Mouse (Mus musculus): Measurements from ENCODE around the gene Scube2.

Scube2 gene

DNA sequence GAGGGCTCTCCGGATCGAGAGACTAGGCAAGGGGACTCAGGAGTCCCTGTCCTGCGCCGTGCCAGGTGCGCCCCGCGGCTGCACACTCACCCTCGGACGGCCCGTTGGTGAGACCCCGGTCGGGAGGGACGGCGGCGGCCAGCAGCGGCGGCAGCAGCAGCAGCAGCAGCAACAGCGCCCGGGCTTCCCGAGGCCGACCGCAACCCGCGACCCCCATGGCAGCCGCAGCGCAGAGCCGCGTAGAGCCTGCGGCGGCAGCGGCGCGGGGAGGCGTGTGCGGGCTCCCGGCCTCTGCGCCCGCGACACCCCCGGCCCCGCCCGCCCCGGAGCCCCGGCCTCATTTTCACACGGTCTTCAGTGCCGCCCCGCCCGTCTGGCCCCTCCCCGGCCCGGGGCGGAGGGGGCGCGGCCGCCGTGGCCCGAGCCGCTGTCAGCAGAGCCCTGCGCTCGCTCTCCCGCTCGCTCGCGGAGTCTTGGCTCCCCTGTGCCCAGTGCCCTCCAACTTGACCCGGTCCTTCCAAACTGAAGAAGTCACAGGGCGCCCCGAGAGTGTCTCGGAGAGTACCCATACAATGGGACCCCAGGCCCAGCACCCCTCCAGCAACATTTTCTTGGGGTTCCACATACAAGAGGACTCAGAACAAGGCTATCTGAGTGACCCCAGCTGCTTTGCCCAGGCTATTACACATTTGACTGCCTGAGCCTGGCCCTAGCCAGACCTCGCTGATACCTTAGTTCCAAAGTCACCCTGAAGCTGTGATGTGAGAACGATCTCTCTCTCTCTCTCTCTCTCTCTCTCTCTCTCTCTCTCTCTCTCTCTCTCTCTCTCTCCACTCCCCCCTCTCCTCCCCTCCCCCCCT, at the start of gene Scube2:
Gene Scube2 (minus strand): TSS at position 310 of the 860 bp plus-strand sequence.
- no peak for DNase-seq (ENCODE audit: low spot score in 2 of 2)

DNA sequence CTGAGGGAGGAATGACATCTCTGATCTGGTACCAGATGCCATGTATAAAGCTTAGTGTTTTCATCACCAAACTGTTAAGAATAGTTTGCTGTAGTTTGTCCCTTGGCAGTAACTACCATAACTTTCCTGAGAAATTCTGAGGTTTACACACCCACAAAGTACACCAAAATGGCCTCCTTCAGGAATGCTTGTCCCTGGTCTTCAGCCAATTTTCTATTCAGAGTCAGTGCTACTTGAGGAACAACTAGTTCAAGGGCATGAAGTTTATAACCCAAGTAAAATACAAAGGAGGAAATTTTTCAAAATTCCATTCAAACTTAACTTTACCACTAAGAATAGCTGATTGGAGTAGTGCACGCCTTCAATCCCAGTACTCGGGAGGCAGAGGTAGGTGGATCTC, 40.7 kb upstream of the Scube2 start:
- no peak for DNase-seq (ENCODE audit: low spot score in 2 of 2)

DNA sequence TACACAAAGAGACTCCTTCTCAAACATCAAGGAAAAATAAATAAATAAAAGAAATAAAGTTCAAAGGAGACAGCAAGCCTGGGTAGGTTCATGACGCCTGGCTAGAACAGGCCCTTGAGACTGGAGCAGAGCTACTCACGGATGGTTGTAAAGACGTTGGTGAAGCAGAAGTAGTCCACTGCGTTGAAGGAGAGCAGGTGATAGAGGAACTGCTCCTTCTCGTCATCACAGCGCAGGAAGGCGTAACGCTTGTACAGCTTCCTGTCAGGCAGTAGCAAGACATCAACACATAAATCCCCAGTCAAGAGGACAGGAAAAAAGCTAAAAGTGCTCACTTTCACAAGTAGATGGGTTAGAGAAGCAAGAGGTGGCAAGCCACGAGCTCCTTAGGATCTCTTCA, 35.4 kb upstream of the Scube2 start:
- no peak for DNase-seq (ENCODE audit: low spot score in 2 of 2)

DNA sequence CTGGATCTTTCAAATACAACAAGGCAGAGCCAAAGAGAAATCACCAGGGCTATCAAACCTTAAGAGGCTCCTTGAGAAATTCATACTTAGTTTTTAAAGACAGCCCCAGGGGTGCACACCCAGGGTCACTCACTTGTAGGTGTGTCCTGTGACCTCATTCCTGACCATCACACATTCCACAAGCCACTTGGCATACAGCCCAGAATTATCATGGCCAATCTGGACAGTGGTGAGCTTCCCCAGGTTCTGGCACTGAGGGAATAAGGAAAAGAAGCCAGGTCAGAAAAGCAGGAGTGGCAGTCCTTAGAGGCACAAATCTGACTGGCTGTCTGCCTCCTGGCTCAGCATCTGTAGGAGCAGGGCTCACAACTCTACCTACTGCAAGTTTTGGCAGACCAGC, 33.4 kb upstream of the Scube2 start:
- no peak for DNase-seq (ENCODE audit: low spot score in 2 of 2)

DNA sequence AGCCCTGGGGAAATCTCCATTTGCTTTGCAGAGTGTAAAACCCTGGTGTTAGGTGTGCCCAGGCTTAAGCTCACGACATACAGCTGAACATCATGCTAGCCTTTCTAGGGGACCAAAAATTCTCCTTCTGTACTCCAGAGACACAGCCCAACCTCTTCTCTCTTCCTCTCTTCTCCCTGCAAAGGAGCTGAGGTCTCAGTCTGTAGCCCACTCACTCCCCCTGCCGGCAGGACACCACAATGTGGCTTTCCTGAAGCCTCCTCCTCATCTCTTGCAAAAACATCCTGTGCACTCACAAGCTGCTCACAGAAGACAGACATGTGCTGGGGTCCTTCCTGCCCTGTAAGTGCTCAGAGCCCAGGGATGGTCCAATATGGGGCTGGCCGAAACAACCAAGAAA, 27.1 kb upstream of the Scube2 start:
- peak; percentile 56 to 74 for DNase-seq (ENCODE audit: low spot score in 2 of 2)

DNA sequence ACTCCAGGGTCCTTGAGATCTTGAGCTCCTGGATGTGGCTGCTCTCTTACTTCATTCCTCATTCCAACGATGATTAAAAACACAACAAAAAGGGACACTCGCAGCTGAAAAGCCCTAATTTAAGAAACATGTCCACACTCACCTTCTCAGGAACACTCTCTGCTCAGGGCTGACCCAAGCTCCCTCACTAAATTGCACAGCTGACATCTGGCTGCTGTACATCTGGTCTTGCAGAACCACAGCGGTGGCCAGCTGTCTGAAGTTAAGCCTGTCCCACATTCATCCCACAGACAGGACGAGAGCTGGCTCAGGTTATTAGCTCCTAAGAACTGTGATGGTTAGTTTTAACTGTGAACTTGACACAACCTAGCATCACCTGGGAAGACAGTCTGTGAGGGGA, 26.3 kb upstream of the Scube2 start:
- no peak for DNase-seq (ENCODE audit: low spot score in 2 of 2)

DNA sequence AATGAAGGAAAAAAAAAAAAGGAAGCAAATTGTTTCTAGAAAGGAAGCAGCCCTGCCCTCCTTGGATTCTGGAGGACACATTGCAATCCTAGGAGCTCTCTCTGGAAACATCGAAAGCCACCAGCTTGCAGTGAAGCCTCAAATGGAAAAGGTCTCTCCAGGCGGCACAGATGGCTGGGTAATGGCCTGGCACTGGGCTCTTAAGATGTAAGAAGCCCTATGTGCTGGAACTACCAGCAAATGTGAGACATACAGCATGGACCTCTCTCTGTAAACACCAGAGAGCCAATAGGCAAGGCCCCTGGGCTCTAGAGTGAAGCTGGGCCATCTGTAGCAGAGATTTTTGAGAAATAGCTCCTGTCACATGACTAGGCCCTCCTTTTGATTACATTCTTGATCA, 24.8 kb upstream of the Scube2 start:
- no peak for DNase-seq (ENCODE audit: low spot score in 2 of 2)

DNA sequence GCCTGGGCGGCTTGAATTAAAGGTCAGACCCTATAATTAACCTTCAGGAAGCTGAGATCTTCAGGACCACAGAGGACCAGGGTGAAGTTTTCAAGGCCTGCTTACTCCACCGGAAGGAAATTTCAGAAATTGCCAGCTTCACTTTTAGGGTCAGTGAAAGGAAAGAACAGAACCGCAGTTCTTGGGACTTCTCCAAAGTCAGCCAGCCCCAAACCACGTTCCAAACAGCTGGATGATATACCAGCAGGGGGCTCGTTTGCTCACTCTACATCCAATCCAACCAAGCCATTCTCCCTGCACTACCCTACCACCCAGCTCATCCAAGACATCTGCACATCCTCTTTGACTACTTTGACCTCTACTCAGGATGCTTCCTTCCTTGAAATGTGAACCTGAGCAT, 23.8 kb upstream of the Scube2 start:
- no peak for DNase-seq (ENCODE audit: low spot score in 2 of 2)

DNA sequence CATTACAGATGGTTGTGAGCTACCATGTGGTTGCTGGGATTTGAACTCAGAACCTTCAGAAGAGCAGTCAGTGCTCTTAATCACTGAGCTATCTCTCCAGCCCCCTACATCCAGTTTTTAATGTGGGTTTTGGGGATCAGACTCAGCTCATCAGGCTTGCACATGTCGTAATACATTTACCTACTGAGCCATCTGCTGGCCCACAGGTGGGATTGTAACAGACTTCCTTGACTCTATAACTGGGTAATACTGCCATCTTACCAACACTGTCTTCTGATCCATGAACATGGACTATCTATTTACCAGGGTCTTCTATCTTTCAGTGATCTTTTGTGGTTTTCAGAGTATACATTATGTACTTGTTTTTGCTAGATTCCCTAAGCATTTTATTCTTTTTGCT, 20.8 kb upstream of the Scube2 start:
- DNase-seq (ENCODE audit: low spot score in 2 of 2), result no peak

DNA sequence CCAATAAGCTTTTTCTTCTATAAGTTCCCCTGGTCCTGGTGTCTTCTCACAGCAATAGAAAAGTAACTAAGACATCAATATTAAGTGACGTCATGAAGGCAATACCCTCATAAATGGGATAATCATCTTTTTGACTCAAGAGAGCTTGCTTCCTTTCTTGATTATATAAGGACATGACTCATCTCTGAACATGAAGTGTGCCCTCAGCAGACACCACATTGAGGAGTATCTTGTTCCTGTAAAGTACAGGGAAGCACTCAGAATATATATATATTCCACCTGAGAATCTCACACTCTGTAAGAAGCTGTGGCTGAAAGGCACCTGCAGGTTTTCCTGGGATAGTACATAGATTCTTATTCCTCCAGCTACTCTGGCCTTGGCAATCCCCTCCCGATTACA, 17.1 kb upstream of the Scube2 start:
- no peak for DNase-seq (ENCODE audit: low spot score in 2 of 2)

DNA sequence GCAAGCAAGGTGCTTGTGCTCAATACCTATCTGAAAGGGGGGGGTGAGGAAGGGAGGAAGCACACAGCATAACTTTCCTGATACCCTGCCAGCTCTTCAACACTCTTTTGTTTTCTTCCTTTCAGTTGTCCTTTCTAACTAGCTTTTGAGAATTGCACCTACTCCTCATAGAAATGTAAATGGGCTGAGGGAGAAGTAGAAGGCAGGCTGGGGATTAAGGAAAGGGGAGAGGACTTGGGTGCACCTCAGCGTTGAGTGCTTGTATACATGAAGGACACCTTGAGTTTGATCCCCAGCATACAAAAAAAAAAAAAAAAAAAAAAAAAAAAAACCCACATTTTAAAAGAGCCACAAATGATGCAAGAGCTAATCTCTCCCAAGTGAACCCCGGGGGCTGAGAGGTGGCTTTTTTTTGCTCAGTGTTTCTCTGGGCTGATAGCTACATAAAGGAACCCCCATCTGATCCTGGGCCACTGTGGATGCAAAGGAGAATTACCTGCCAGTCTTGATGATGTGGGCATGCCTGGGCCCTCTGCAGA, 16.2 kb upstream of the Scube2 start:
- DNase-seq (ENCODE audit: low spot score in 2 of 2), result no peak

DNA sequence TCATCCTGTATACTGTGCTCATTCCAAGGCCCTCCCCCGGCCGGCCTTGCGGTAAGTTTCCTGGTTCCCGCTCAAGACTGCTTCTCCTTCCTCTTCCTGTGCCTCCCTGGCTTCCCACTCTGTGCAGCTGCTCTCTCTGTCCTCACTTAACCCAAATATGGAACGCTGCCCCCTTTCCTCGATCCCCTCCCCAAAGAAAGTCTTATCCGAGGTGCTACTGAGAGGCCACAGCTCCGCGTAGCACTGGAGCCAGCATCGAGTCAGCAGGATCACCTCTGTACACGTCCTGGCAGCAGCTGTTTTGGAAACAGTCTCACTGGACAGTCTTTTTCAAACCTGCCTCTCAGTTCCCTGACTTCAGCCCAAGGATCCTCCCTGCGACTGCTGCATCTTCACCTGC, 13.7 kb upstream of the Scube2 start:
- DNase-seq (ENCODE audit: low spot score in 2 of 2), result no peak

DNA sequence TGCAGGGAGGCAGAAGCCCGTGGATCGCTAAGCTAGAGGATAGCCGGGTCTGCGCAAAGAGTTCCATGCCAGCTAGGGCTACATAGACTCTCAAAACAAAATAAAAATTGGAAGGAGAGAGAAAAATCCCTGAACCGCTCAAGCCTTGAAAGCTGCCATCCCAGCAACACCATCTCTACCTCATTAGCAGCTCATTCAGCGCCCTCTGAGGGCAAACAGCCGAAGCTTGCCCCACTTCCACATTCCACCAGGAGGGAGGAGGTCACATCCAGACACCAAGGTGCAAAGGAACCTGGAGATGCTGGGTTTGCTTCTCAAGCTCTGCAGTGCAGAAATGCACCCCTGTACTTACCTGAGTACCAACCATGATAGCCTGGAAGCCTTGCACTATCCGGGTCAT, 10.6 kb upstream of the Scube2 start:
- DNase-seq (ENCODE audit: low spot score in 2 of 2), result no peak

DNA sequence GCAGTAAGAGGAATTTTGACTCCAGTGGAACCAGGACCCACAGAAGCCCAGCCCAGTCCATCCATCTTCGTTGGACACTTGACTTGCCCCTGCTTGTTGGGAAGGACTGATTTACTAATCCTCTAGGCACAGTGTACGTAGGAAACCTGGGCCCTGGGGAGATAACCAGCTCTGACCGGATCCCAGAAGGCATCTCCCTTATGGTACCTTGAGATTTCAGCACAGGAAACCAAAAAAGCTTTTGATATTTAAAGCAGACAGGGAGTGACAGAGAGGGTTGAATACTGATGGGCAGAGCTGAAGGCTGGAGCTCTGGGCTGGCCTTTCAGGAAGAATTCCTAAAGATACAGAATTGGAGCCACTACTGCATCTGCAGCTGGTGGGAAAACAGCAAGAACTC, 10.1 kb upstream of the Scube2 start:
- DNase-seq (ENCODE audit: low spot score in 2 of 2), result no peak

DNA sequence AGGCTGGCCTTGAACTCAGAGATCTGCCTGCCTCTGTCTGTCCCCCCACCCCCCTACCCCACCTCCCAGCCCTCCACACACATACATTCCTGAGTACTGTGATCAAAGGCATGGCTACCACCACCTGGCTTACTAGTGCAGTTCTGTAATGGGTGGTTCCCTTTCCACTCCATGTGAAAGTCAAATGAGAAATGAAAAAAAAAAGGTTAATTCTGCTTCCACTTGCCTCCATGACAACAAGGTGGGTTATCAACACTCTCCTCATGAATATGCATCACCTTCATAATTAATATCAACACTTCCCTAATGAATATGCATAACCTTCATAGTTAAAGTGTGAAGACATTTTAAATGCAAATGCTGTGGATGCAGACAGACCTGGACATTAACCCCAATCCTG, 9.6 kb upstream of the Scube2 start:
- no peak for DNase-seq (ENCODE audit: low spot score in 2 of 2)

DNA sequence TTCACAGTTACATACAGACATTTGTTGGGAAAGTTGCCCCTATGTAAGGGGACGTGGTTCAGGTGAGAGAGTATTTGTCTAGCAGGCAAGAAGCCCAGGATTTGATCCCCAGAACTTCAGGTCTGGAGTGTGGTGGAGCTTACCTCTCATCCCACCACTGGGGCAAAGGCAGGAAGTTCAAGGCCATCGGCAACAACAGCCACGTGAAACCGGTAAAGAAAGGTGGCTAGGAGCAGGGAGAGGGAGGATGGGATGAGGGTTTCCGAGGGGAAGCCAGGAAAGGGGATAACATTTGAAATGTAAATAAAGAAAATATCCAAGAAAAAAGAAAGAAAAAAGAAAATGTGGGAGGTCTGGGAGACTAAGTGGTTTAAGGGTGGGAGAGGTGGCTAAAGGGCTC, 7.7 kb upstream of the Scube2 start:
- DNase-seq (ENCODE audit: low spot score in 2 of 2), result no peak

DNA sequence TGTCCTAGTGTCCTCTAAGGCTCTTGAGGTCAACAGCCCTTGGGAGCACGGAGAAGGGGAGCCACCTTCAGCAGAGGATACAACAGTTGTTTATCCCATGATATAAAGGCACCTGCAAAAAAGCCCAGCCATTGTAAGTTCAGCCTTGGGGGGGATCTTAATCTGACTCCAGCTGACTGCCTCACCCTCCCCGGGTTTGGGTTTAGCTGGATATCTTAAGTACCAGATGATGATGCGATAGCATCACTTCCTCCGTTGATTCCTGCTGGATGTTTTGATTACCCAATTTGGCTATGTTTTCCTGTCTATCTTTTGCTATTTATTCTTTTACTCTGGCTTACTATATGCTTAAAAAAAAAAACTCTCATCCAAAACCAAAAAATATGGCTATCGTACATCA, 5.8 kb upstream of the Scube2 start:
- DNase-seq (ENCODE audit: low spot score in 2 of 2), result no peak

DNA sequence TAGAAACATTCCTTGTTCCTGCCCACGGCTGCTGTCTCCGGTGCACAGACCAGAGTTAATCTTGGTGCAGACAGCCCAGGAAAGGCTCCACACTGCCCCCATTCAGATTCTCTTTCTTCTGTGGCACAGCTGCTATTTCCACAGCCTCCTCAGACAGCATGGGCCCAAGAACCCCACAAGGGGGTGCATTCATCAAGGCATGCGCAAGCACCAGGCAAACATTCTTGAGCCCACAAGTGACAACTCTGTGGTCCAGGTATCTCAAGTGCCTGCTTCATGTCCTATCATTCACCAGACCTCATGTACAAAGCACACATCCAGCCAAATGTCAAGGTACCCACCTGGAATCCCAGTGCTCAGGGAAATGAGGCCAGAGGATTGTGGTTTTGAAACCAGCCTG, 3.0 kb upstream of the Scube2 start:
- DNase-seq (ENCODE audit: low spot score in 2 of 2), result no peak

DNA sequence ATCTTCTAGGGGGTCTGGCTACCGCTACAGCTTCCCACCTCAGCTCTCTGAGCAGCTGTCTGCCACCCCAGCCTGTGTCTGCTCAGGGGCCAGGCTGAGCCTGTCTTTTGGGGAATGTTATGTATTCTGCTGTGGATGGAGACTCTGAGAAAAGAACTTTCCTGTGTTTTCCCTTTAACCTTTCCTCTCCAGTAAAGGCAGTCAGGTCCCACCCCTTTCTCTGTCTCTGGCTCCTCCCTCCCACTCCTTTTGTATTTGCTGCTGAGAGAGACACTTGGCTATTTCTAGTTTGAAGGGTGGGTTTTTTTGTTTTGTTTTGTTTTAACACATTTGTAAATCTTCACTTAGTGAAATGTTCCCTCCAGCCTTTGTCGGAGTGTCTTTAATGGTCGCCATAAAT, 1.2 kb upstream of the Scube2 start:
- DNase-seq (ENCODE audit: low spot score in 2 of 2), result no peak

DNA sequence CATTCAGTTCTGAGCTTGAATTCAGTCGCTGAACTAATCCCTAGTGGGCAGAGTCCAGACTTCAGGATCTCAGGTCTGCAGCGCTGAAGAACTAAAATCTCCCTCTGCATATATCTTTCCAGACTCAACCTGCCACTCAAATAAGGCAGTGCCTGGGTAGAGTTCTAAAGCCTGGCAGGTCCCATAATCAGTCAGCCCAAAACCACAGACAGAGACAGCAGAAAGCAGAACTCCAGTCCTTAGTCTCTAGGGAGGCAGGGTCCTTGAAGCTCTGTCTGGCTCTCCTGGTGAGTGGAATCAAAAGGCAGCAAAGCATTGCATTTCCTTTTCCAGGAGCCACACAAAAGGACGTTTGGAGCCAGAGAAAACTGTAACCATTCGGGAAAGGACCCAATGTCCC, 1.9 kb downstream of the Scube2 start:
- DNase-seq (ENCODE audit: low spot score in 2 of 2), result no peak

DNA sequence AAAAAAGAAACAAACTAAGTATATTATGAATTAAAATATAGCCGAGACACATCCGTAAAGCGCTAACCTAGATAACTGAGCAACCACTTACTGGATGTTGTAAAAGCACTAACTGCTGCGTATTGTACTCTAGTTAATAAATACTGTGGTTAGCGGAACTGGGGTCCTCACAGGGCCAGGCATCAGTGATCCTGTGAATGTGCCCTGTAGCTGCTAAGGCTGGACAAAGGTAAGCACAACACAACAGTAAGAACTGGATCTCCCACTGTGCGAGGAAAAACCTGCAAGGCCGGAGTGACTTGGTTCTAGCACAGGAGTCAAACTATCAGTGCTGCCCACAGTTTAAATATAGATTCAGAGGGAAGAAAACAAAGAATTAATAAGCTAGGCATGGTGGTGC, 5.3 kb downstream of the Scube2 start:
- no peak for DNase-seq (ENCODE audit: low spot score in 2 of 2)

DNA sequence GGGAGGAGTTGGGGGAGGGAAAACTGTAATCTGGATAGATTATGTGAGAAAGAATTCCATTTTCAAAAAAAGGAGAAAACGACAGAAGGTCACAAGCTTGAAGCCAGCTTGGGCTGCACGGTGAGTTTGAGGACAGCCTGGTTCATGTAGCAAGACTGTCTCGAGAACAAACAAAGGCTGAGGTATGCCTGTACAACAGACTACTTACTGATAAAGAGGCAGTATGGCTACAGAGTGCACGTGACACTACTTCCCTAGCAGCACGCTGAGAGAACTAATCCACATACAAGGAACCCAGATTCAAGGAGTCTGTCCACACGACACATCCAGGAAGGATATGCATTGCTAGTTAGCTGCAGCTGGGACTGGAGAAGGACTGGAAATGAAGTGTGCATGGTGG, 6.1 kb downstream of the Scube2 start:
- no peak for DNase-seq (ENCODE audit: low spot score in 2 of 2)

DNA sequence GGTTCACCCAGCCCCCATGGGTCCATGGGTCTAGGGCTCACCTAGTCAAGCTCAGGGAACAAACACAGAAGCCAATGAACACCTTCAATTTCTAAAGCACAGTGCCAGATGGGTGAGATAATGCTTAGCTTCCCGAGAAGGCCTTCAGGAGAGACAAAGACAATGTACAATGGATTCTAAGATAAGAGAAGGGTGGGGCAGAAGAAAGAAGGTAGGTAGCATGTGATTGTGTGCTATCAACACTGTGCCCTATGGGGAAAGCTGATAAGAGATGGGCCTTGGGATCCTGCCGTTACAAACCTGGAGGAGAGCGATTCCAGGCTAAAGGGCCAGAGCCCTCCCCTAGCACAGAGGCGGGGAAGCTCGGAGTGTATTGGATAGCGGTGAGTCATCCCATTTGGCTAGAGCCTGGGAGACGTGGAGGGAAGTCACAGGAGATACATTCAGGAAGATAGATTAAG, 12.7 kb downstream of the Scube2 start:
- DNase-seq (ENCODE audit: low spot score in 2 of 2), result no peak

DNA sequence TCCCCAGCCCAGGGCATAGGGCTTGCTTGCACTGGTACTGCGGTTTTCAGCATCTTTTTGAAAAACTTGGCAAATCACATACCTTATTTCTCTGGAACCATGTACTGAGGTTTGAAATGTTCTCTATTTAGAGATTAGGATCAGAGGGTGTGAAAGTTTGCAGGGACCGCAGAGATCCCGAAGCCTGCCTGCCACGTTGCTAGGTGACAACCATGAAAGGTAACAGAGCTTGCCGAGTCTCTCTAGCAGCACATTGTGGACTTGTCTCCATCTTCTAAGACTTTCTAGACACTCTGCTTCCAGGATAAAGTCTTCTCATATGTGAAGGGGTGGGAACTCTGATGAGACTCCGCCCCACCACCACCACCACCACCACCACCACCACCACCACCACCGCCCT, 13.5 kb downstream of the Scube2 start:
- DNase-seq (ENCODE audit: low spot score in 2 of 2), result no peak
